Mouse (Mus musculus) stomach, embryonic 16.5 days (tissue): ENCODE measurements around the gene Arhgap23. TPM values are rescaled to one million over a fixed set of nuclear protein-coding genes. Genes with fewer than 3 reads are reported as not detected.
A peak's percentile ranks its signal among the peaks of the same experiment; 100 is the strongest.

Experiments used
- ATAC-seq: fragments of 200-750 bp; cut with Nextera tagmentation; 2 replicates; pipeline ENCODE4 v1.8.0; 2017; ENCODE audit warnings: moderate number of reproducible peaks, moderate TSS enrichment; ENCODE audit not compliant: insufficient read depth, low FRiP score
- H3K27ac ChIP-seq: fragments of 300-500 bp; sonication (generic); 2 replicates; pipeline ENCODE4 v1.5.1; 2014; ENCODE audit warnings: low read length
- H3K27me3 ChIP-seq: fragments of 300-500 bp; sonication (generic); 2 replicates; pipeline ENCODE4 v1.6.1; 2014; ENCODE audit warnings: low read length, control low read depth, mixed read lengths; ENCODE audit not compliant: control insufficient read depth, insufficient read depth
- H3K36me3 ChIP-seq: fragments of 300-500 bp; sonication (generic); 2 replicates; pipeline ENCODE4 v1.6.1; 2014; ENCODE audit warnings: low read length; ENCODE audit not compliant: control insufficient read depth, insufficient read depth
- H3K4me1 ChIP-seq: fragments of 300-500 bp; sonication (generic); 2 replicates; pipeline ENCODE4 v1.6.1; 2014; ENCODE audit warnings: low read length, control low read depth, mixed read lengths; ENCODE audit not compliant: control insufficient read depth, insufficient read depth
- H3K4me2 ChIP-seq: fragments of 300-500 bp; sonication (generic); 2 replicates; pipeline ENCODE4 v1.6.1; 2014; ENCODE audit warnings: low read depth, low read length, mixed read lengths
- H3K4me3 ChIP-seq: fragments of 300-500 bp; sonication (generic); replicated peaks from 2 replicates; pipeline ENCODE4 v1.5.1; 2014; ENCODE audit warnings: mild to moderate bottlenecking, low read length
- H3K9ac ChIP-seq: fragments of 300-500 bp; sonication (generic); 2 replicates; pipeline ENCODE4 v1.6.1; 2014; ENCODE audit warnings: low read length
- H3K9me3 ChIP-seq: fragments of 300-500 bp; sonication (generic); replicated peaks from 2 replicates; pipeline ENCODE4 v1.6.1; 2016; ENCODE audit warnings: low read length, control low read depth; ENCODE audit not compliant: control insufficient read depth
- WGBS: fragments of 180-500 bp; shearing (Covaris S2); extraction: QIAGEN DNeasy Blood & Tissue Kit; methylation state at CpG from one replicate; pipeline ENCODE4 v1.1.7; 2014; 5-methylcytosine and 5-hydroxymethylcytosine counted together
- polyA plus RNA-seq: library from polyadenylated mRNA; unstranded; fragments of >200 nt; fragmentation: Nextera tagmentation; extraction: Ambion mirVana; gene quantifications from 2 replicates; pipeline ENCODE4 v1.2.1, GENCODE M21; 2015

The Arhgap23 gene
- polyA plus RNA-seq, 1 experiment from 2014 or later: 4.4 TPM

- no peak overlapping the region for H3K4me3 ChIP-seq
- H3K9ac ChIP-seq: no peak overlapping the region
- 54% methylated on average over 24 of the region's 24 CpGs for WGBS
- no peaks in the 10 kb centered on the region for H3K9me3 ChIP-seq
- H3K4me2 ChIP-seq: no peak overlapping the region
- no peak for ATAC-seq
- no peaks in the 10 kb centered on the region for H3K27me3 ChIP-seq
- H3K4me1 ChIP-seq: no peaks in the 10 kb centered on the region
- H3K36me3 ChIP-seq: no peaks in the 10 kb centered on the region
- H3K27ac ChIP-seq: no peak overlapping the region
These were observed 94.6 kb downstream of the Arhgap23 start for GRCm38 (mm10) chr11:97509715-97510485.

DNA sequence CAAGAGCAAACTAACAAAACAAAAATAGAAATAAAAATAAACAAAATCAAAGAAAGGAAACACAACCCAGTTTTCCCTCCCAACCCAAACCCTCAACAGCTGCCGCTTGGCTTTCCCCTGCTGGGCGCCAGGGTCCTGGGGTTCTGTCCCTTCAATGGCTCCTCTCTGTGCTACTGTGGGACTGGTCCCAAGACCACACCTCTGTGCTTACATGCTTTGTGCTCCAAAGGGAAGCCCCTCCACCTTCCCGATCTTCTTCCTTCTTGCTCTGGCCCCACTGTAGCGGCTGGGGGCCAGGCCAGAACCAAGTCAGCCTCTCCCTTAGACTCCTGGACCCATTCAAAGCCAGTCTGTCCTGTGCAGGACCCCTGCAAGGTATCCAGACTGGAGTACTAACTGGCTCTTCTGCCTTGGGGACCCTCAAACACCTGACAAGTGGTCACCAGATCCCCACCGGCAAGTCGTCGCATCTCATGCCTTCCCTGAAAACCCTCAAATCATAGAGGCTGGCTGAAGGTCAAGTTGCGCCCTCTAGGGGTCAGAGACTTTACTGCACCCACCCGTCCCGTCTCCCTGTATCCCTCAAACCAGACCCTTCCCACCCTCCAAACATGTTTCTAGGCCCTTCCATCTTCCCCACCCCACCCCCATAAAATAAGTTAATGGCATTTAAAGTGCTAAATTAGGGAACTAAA is 95.8 kb downstream of the Arhgap23 start:
- Histone ChIP-seq H3K36me3 (no peaks in the 10 kb centered on the region), H3K27ac (no peak overlapping the region), H3K9me3 (no peaks in the 10 kb centered on the region), H3K9ac (no peak overlapping the region), H3K4me2 (peak overlapping the region; percentile 31), H3K27me3 (no peaks in the 10 kb centered on the region), H3K4me3 (no peak overlapping the region), H3K4me1 (no peaks in the 10 kb centered on the region)
- ATAC-seq: no peak
- WGBS: 33% methylated on average over 10 of the region's 10 CpGs

DNA sequence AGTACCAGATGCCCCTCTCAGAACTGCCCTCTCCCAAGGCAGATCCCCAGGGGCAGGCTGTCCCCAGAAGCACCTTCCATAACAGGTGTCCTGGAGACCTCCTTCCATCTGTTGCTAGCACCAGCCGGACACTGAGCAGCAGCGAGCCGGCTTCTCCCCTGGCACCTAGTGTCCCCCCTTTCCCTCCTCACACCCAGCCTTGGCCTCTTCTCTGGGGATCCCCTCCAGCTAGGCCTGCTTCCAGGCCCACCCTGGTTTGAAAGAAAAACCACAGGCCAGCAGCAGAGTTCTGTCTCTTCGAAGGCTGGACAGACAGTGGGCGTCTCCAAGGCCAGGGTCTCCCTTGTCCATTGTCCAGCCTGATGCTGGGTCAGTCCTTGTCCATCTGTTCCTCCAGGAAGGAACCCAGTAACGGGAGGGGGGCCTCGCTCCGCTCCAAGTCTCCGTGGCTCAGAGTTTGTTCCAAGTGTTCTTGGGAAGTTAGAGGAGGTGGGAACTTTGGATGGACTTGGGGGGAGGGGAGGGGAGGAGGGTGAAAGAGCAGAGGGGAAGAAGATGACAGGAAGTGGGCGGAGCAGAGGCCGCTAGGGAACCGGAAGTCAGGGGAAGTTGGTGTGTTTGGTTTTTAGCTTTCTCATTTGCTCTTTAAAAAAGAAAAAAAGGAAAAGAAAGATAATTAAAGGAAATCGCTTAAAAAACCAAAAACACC is 96.5 kb downstream of the Arhgap23 start:
- Histone ChIP-seq H3K36me3 (no peaks in the 10 kb centered on the region), H3K4me1 (no peaks in the 10 kb centered on the region), H3K4me3 (0 out of 2 replicates have a peak overlapping the region, but pooled peaks have one; percentile 3), H3K27me3 (no peaks in the 10 kb centered on the region), H3K9ac (0 out of 2 replicates have a peak overlapping the region, but pooled peaks have one; percentile 2), H3K27ac (peak overlapping the region; percentile 77), H3K9me3 (no peaks in the 10 kb centered on the region), H3K4me2 (peak overlapping the region; percentile 31)
- WGBS: 52% methylated on average over 13 of the region's 13 CpGs
- ATAC-seq: peak; percentile 26; the same call in 1 of the 2 replicates

- no peak for ATAC-seq
These were observed 97.2 kb downstream of the Arhgap23 start for GRCm38 (mm10) chr11:97512511-97512910.

DNA sequence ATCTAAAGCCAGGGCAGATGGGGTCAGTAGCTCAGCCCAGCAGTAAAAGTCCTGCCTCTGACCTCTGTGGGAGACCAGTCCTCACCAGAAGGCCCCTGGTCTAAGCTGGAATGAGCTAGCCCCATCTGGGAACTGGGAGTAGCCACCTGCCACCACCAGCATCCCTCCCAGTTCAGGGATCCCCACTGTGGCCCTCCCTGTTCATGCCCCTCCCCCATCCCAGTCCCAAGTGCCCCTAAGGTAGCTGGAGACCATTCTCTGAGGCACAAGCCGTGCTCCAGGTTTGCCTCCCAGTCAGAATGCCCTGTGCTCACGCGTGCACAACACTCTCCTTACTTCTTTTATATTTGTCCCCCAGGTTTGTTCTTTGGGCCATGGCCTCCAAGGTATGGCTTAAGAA is 97.7 kb downstream of the Arhgap23 start:
- no peak for ATAC-seq
- H3K27ac ChIP-seq: no peak overlapping the region
- H3K4me1 ChIP-seq: no peaks in the 10 kb centered on the region
- no peaks in the 10 kb centered on the region for H3K36me3 ChIP-seq
- no peak overlapping the region for H3K9ac ChIP-seq
- 87% methylated on average over 3 of the region's 3 CpGs for WGBS
- H3K4me3 ChIP-seq: no peak overlapping the region
- no peak overlapping the region for H3K4me2 ChIP-seq
- H3K27me3 ChIP-seq: no peaks in the 10 kb centered on the region
- H3K9me3 ChIP-seq: no peaks in the 10 kb centered on the region

More at GRCm38 (mm10) chr11:97512511-97512910, 97.2 kb downstream of the Arhgap23 start:
- Histone ChIP-seq H3K9me3 (no peaks in the 10 kb centered on the region), H3K27me3 (no peaks in the 10 kb centered on the region), H3K36me3 (no peaks in the 10 kb centered on the region), H3K4me3 (no peak overlapping the region), H3K27ac (no peak overlapping the region), H3K4me2 (no peak overlapping the region; the same call in 1 of the 2 replicates), H3K9ac (no peak overlapping the region), H3K4me1 (no peaks in the 10 kb centered on the region)
- WGBS: 65% methylated on average over 6 of the region's 6 CpGs

DNA sequence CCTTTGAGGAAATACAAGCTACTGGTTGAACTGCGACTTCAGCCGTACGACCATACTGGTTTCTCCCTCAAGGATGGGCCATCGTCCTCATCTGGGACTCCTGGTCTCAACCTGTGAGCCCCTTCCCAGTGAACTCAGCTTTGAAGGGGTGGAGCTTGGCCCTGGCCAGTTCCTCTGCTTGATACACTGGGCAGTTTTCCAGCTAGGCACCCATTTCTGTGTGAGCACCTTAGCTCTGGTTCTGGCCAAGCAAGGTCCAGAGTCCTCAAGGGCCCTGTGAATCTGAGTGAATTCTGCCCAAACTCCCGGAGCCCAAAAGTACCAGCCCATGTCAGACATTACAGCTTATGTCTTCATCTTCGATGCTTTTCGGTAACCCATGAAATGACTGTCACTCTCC is 105.2 kb downstream of the Arhgap23 start:
- 88% methylated on average over 7 of the region's 7 CpGs for WGBS
- Histone ChIP-seq H3K4me2 (no peak overlapping the region), H3K27ac (no peak overlapping the region), H3K36me3 (no peaks in the 10 kb centered on the region), H3K27me3 (no peaks in the 10 kb centered on the region), H3K4me1 (peaks cover 7% of the 10 kb centered on the region; the same call in 1 of the 2 replicates), H3K4me3 (no peak overlapping the region), H3K9me3 (no peaks in the 10 kb centered on the region), H3K9ac (no peak overlapping the region)
- ATAC-seq: no peak

GRCm38 (mm10) chr11:97521741-97522474 is 106.6 kb downstream of the Arhgap23 start:
- H3K27ac ChIP-seq: no peak overlapping the region
- peaks cover 7% of the 10 kb centered on the region; the same call in 1 of the 2 replicates for H3K4me1 ChIP-seq
- no peak overlapping the region for H3K4me3 ChIP-seq
- ATAC-seq: no peak
- no peaks in the 10 kb centered on the region for H3K36me3 ChIP-seq
- no peaks in the 10 kb centered on the region for H3K9me3 ChIP-seq
- WGBS: 84% methylated on average over 29 of the region's 29 CpGs
- no peak overlapping the region; the same call in 1 of the 2 replicates for H3K9ac ChIP-seq
- H3K4me2 ChIP-seq: no peak overlapping the region
- H3K27me3 ChIP-seq: no peaks in the 10 kb centered on the region

- H3K27me3 ChIP-seq: no peaks in the 10 kb centered on the region
- 77% methylated on average over 14 of the region's 14 CpGs for WGBS
- peaks cover 7% of the 10 kb centered on the region; the same call in 1 of the 2 replicates for H3K4me1 ChIP-seq
- no peak for ATAC-seq
- H3K4me2 ChIP-seq: no peak overlapping the region
- no peaks in the 10 kb centered on the region for H3K36me3 ChIP-seq
- H3K9ac ChIP-seq: no peak overlapping the region
- no peak overlapping the region for H3K4me3 ChIP-seq
- no peaks in the 10 kb centered on the region for H3K9me3 ChIP-seq
- no peak overlapping the region for H3K27ac ChIP-seq
These were observed 107.8 kb downstream of the Arhgap23 start for GRCm38 (mm10) chr11:97523107-97523506.
